Mouse (Mus musculus): Measurements from ENCODE around the gene Rpl12. TPM values are rescaled to one million over a fixed set of nuclear protein-coding genes. Genes with fewer than 3 reads are reported as not detected.

Rpl12 gene
- total RNA-seq (2017), result 2,360 and 2,455 TPM in 2 replicates

- peak; percentile 89 for ATAC-seq (replicated peaks; ENCODE audit: low read depth, poor library complexity, severe bottlenecking)
Measured at GRCm38 (mm10) chr2:32961192-32961995, at the start of gene Rpl12, which contains the start of gene Lrsam1. Gene Rpl12 (plus strand): TSS chr2:32961559. Gene Lrsam1 (minus strand): TSS chr2:32961614.

GRCm38 (mm10) chr2:32911639-32912182 lies 49.6 kb upstream of the Rpl12 start:
- no peak for ATAC-seq (replicated peaks; ENCODE audit: low read depth, poor library complexity, severe bottlenecking)

GRCm38 (mm10) chr2:32912210-32912804 lies 49.1 kb upstream of the Rpl12 start:
- ATAC-seq (replicated peaks; ENCODE audit: low read depth, poor library complexity, severe bottlenecking), result peak; percentile 87

GRCm38 (mm10) chr2:32914362-32914761 lies 47.0 kb upstream of the Rpl12 start:
- ATAC-seq (replicated peaks; ENCODE audit: low read depth, poor library complexity, severe bottlenecking), result no peak

- no peak for ATAC-seq (replicated peaks; ENCODE audit: low read depth, poor library complexity, severe bottlenecking)
Measured at GRCm38 (mm10) chr2:32914896-32915295, 46.5 kb upstream of the Rpl12 start.

- peak; percentile 97 for ATAC-seq (replicated peaks; ENCODE audit: low read depth, poor library complexity, severe bottlenecking)
Measured at GRCm38 (mm10) chr2:32917526-32917925, 43.8 kb upstream of the Rpl12 start.

GRCm38 (mm10) chr2:32918391-32918790 lies 43.0 kb upstream of the Rpl12 start:
- no peak for ATAC-seq (replicated peaks; ENCODE audit: low read depth, poor library complexity, severe bottlenecking)

- no peak for ATAC-seq (replicated peaks; ENCODE audit: low read depth, poor library complexity, severe bottlenecking)
Measured at GRCm38 (mm10) chr2:32921235-32921634, 40.1 kb upstream of the Rpl12 start.

GRCm38 (mm10) chr2:32921801-32922380 lies 39.5 kb upstream of the Rpl12 start:
- no peak for ATAC-seq (replicated peaks; ENCODE audit: low read depth, poor library complexity, severe bottlenecking)

GRCm38 (mm10) chr2:32922564-32922963 lies 38.8 kb upstream of the Rpl12 start:
- no peak for ATAC-seq (replicated peaks; ENCODE audit: low read depth, poor library complexity, severe bottlenecking)

- ATAC-seq (replicated peaks; ENCODE audit: low read depth, poor library complexity, severe bottlenecking), result no peak
Measured at GRCm38 (mm10) chr2:32923551-32924250, 37.7 kb upstream of the Rpl12 start.

- no peak for ATAC-seq (replicated peaks; ENCODE audit: low read depth, poor library complexity, severe bottlenecking)
Measured at GRCm38 (mm10) chr2:32924306-32924844, 37.0 kb upstream of the Rpl12 start.

- ATAC-seq (replicated peaks; ENCODE audit: low read depth, poor library complexity, severe bottlenecking), result no peak
Measured at GRCm38 (mm10) chr2:32926330-32927075, 34.9 kb upstream of the Rpl12 start.

GRCm38 (mm10) chr2:32927624-32928234 lies 33.6 kb upstream of the Rpl12 start:
- no peak for ATAC-seq (replicated peaks; ENCODE audit: low read depth, poor library complexity, severe bottlenecking)

GRCm38 (mm10) chr2:32928235-32928946 lies 33.0 kb upstream of the Rpl12 start:
- peak; percentile 87 for ATAC-seq (replicated peaks; ENCODE audit: low read depth, poor library complexity, severe bottlenecking)

- no peak for ATAC-seq (replicated peaks; ENCODE audit: low read depth, poor library complexity, severe bottlenecking)
Measured at GRCm38 (mm10) chr2:32928947-32929829, 32.2 kb upstream of the Rpl12 start.

GRCm38 (mm10) chr2:32931730-32932129 lies 29.6 kb upstream of the Rpl12 start:
- ATAC-seq (replicated peaks; ENCODE audit: low read depth, poor library complexity, severe bottlenecking), result peak; percentile 57; the same call in 1 of the 2 replicates

Measured in common myeloid progenitor, adult 5-6 weeks (primary cell).